Mouse (Mus musculus) c-Kit-positive CD71-positive TER-119-negative erythroid progenitor cells, embryonic 14.5 days (primary cell): ENCODE data around the gene Flywch1.
"Not testable (repeated sequence)": the region's sequence is repeated elsewhere in the genome, so short reads cannot be mapped to it uniquely, and the experiment has no call there.

Experiments
- DNase-seq: peaks from one replicate; pipeline ENCODE4 v3.0.0-alpha.2; 2013; ENCODE audit warnings: low read depth

The Flywch1 gene

DNA sequence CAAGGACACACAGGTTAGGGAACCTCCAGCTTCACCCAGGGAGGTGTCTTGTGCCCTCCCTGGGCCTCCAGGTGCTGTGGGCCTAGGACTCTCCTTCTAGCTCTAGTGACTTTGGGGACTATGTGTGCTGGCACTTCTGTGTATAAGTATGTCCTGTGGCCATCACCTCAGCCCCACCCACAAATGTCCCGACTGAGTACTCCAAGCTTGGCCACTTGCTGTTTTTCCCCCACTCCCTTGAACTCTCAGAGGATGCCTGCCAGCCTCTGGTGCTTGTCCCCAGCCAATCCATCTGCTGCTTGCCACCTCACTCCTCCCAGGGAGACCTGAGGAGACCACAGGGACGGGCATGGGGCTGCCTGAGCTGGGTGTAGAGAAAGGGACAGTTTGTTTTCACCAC lies 7.0 kb upstream of the Flywch1 start:
- DNase-seq, result no peak

DNA sequence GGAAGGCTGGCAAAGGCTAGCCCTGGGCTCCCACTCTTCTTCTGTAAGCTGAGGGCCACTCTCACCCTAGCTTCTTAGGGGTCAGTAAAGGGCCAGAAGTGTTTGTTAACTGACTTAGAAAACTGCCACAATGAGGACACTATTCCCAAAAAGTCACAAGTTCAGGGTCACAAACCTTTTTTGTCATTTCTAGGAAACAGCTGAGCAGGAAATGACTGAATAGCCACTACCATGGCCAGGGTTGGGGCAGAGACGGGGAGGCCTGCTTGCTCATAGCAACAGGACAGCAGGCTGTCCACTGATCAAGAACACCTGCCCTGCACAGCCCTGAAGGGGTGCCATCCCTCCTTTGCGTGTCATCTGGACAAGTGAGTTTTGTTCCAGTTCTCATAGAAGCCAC lies 5.7 kb upstream of the Flywch1 start:
- no peak for DNase-seq

DNA sequence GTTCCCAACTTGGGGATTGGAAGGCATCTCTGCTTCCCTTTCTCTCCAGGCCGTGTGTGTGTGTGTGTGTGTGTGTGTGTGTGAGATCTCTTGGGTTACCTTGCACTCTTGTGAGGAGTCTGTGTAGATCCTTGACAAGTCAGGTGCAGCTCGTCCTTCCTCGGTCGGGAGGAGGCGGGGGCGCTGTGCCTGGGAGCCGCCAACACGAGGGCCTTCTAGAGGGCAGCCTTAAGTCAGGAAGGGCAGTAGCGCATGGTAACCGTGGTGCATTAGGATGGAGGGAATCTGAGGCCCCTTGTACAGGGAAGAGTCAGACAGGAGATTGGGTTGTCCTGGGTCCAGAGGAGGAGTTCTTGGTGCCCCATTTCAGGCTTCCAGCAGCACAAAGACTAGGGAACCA lies 4.8 kb upstream of the Flywch1 start:
- DNase-seq, result no peak

DNA sequence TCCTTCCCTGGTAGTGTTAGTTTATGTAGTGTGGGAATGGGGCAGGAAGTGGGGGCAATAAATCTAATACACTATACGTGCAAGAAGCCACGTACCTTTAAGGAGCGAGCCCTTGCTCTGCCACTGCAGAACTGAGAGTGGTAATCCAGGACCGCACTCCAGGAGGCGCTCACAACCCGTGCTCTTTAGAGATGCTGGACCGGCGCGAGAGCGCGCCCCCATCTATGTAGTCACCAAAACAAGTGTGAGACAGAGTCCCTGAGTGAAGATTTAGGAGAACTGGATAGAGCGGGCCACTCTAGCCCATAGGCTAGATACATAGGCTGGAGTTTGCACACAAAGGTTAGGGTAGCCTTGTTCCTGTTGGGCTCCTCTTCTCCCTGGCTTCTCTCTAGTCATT lies 2.7 kb upstream of the Flywch1 start:
- no peak for DNase-seq

DNA sequence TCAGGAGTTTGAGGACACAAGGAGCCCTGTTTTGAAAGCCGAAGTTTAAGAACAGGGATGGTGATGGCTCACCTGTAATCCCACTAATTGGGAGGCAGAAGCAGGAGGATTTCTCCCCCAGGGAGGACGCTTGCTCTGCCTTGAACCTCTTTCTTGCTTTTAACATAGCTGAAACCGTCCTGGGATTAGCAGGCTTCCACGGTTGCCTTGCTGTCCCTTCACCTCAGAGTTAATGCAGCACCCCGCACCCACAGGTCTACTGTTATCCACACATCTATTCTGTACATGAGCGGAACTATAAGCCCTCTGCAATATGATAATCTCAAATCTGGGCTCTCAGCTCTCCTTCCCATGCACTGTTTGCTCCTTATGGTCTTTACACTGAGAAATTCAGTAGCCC lies 2.3 kb upstream of the Flywch1 start:
- no peak for DNase-seq

DNA sequence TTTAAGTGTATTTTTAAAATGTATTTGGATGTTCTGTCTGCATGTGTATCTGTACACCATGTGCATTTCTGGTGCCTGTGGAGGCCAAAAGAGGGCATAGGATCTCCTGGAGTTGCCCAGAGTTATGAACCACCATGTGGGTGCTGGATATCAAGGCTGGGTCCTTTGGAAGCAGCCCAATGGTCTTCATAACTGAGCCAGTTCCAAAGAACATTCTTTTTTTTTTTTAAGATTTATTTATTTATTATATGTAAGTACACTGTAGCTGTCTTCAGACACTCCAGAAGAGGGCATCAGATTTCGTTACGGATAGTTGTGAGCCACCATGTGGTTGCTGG lies 786 bp upstream of the Flywch1 start:
- not testable (repeated sequence) for DNase-seq

DNA sequence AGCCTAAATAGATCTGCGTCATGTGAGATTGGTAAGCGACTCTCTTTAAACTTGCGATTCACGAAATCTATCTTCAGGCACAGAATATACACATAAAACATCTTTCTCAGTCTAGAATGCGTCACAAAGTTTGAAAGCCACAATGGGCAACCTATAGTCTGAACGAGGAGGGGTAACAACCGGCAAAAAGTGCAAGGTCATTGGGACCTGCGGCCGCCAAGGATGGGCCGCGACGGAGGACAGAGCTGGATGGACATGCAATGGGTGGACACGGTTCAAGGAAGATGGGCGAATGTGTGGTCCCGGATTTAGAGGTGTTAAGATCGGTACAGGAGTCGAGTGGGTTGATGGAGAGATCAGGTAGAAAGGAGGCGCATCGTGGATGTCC lies 512 bp downstream of the Flywch1 start:
- no peak for DNase-seq

DNA sequence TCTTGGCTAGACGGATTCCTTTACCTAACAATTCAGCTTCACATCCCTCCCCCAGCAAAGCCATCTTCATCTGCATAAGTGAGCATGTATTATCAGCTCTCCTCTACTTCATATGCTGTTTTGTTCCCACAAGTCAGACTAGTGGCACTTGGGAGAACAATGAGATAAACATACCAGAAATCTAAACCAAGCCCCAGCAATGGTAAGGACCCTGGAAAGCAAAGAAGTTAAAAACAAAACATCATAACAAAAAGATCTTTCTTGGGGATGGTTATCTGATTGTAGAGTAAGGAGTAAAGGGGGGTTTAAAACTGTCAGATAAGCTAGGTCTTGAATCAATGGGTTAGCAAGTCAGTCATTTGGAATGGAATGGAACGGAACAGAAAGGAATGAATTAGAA lies 909 bp downstream of the Flywch1 start:
- DNase-seq, result no peak

DNA sequence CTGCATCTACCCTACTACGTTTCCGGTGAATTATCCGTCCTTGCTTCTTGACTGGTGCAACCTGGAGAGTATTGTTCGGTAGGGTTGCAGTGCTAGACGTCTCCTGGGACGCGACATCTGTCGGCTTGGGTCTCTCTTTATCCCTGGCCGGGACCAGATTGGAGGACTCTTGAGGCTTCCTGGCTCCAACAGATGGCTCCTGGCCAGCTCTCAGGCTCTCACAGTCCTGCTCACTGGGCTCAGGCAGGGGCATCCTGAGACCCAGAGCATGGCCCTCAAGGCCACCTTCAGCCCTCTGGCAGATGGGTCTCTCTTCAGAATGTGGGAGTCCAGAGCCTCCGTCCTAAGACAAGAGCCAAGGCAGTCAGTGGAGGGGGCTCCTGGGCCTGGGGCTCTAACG lies 8.4 kb downstream of the Flywch1 start:
- DNase-seq, result no peak

DNA sequence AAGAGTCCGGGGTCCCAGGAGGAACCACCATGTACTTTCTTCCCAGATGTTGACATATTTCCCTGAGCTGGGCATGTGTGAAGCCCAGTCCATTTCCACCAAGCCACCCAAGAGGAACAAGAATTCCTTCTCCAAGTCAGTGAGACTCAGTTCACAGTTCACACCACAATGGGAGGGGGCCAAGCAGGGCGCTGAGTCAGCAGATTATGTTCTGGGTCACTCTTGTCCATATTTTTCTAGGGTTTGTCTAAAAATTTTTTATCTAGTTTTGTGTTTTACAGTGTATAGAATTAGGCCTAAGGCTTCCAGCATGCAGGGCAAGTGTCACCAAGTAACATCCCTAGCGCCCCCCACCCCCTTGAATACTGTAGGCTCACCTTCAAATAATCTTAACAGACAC lies 10.2 kb downstream of the Flywch1 start:
- no peak for DNase-seq

DNA sequence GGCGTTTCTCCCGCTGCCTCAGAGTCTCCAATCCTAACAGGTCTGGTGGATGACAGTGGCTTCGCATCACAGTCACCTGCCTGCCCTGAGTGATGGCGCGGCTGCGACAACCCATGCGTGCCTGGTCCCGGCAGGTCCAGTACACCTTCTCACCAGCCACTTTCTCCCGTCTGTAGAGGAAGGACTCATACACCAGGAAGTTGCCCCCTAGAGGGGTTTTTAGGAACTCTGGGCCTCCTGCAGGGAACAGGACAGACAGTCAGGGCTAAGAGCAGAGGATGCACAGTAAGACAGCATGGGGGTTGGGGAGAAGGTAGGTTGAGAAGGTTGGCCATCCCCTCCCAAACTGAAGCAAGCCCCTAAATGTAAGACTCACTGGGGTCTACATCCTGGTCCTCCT lies 11.2 kb downstream of the Flywch1 start:
- no peak for DNase-seq

DNA sequence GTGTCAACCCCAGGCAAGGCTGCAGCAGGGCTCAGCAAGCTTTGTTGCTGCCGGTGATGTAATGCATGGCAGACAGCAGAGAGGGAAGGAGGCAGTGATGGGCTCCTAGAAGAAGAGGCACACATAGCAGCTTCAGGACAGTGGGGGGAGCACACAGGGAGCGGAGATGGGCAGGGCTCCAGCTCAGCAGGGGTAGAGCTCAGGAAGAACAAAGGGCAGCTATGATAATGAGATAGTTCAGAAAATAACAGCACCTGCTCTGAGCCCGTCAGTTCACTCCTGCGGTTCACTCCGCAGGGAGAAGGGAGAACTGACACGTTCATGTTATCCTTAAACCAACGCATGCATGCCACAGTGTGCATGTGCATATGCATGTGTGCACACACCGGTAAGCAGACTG lies 12.6 kb downstream of the Flywch1 start:
- DNase-seq, result no peak

DNA sequence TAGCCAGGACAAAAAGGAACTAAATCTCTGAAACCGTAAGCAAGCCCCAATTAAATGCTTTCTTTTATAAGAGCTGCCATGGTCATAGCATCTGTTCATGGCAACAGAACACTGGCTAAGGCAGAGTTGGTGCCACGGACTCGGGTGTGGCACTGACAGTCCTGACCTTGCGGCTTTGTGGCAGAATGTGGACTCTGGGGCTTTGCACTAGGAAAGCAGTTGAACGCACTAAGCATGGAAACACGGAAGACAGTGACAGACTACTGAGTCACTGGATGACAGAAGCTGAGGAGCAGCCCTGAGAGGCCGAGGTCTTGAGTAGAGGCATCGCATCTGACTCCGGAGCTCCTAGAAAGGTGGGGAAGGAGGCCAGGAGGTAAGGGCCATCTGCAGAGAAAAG lies 13.8 kb downstream of the Flywch1 start:
- no peak for DNase-seq

DNA sequence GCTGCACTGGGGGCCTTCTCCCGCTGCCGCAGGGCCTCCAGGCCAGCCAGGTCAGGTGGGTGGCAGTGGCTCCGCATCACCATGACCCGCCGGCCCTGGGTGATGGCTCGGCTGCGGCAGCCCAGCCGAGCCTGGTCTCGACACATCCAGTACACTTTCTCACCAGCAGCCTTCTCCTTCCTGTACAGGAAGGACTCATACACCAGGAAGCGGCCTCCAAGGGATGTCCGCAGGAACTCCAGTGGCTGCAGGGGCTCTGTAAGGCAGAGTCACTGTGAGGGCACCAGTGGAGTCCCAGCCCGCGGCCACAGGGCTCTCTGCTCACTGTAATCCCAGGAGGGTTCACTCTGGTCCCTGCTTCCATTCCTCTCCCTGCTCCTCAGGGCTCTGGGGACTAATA lies 15.7 kb downstream of the Flywch1 start:
- no peak for DNase-seq

DNA sequence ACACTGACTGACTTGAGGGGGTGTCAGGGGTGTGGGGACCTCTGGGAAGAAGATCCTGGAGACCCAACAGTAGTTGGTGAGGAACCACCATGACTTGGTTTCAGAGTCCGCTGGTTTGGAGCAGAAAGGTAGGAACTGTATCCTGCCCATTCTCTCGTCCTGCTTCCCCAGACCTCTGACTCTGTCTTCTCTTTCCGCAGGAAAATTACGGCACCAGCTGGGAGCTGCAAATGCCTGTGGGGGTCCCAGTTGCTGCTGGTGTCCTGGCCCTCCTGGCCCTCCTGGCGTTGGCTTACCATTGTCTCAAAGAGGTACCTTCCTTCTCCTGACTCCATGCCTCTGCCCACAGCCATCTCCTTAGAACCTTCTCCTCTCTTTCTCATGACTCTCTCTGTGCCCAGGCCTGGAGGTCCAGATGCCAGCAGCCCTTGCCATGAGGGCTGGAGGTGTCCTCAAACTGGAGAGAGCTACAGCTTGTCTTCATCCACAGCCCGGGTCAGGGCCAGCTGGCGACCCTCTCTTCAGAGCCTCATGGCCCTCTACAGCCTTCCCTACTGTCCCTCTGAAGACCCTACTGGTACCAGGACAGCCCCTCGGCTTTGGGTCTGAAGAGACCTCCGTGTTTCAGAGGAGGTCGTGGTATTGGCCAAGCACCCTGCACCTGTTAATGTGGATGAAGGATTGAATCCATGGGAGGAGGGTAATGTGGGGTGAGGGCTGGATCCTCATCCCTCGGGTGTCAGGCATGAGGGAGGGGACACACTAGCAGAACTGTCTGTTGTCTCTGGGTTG lies 21.8 kb downstream of the Flywch1 start:
- no peak for DNase-seq

DNA sequence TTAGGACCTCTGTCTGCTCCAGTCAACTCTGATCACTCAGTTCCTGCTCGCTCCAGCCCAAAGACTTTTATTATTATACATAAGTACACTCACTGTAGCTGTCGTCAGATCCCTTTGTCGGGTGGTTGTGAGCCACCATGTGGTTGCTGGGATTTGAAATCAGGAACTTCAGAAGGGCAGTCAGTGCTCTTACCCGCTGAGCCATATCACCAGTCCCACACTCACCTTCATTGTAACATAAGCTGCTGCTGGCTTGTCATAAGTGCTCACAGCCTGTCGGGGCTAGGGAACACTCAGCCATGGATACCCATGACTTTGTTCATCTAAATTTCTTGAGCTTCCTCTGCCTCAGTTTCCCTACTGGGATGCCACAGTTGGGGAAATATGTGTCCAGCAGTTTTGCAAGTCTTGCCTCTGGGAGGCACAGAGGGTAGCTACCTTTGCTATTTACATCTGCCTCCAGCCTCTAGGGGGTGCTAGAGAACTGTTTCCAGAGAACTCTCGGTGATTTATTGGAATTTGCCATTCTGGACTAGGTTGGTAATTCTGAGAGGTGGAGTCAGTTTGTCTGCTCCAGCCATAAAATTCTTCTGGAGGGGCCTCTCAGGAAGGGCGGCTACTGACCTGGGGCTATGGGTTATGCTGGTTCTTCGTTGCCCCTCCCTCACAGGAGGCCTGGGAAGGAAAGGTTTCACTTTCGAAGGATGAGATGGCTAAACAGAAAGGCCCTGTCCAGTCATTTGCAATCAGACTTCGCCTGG lies 22.6 kb downstream of the Flywch1 start:
- peak; percentile 85 for DNase-seq

DNA sequence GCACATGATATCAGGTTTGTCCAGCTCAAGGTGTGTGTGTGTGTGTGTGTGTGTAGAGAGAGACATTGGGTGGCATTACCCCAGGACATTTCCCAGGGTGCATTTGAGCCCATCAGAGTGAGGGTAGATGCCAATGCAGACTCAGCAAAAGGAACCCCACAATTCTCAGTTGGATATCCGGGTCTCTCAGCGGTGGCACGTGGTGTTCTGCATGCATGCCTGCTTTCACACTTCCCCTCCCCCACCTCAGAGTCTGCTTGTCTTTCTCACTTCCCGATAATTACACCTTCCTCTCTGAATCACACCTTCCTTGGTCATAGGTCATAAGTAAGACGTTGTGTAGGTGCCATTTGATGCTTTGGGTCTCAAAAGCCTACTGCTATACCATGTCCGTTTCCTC lies 23.4 kb downstream of the Flywch1 start:
- no peak for DNase-seq

DNA sequence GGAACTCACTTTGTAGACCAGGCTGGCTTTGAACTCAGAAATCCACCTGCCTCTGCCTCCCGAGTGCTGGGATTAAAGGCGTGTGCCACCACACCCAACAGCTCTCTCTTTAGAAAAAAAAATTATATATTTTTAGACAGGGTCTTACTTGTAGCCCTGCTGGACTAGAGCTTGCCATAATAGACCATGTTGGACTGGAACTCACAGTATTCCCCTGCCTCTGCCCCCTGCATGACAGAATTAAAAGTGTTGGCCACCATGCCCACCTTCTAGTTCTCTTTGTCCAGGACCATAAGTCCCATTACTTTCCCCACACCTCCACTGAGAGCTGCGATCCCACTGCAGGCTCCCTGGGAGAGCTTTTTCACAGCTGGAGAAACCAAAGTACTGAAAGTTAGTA lies 23.9 kb downstream of the Flywch1 start:
- DNase-seq, result no peak

DNA sequence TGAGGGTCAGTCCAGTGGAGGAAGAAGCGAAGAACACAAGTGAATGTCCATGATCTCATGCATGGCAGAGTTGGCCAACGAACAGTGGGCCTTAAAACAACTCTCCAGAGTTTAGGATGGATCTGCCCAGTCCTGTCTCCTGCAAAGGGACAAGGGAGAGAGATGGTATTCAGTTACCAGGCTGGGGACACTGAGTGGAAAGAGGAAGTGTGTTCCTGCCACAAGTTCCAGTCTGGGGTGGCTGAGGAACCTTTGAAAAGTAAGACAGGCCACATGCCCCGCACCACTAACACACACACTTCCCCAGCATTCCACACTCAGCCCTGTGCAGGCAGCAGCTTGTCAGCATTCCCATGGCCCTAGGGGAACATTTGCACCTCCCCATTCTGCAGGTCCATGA lies 24.6 kb downstream of the Flywch1 start:
- no peak for DNase-seq

DNA sequence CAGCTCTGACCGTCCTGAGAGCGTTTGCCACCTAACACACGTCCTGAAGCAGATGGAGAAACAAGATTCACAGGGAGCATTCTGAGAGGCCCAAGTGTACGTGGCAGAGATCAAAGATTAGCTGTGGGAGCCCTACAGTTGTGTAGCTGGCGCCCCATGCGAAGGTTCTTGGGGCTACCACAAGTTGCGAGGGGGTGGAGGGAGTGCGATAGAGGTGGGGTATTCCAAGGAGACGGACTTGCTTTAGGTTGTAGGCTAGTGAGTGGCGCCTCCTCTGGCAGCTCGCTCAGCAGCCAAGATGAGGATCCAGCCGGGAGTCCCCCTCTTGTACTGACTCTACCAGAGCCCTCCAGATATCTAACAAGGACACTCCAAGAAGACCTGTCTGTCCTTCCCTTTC lies 25.1 kb downstream of the Flywch1 start:
- no peak for DNase-seq

DNA sequence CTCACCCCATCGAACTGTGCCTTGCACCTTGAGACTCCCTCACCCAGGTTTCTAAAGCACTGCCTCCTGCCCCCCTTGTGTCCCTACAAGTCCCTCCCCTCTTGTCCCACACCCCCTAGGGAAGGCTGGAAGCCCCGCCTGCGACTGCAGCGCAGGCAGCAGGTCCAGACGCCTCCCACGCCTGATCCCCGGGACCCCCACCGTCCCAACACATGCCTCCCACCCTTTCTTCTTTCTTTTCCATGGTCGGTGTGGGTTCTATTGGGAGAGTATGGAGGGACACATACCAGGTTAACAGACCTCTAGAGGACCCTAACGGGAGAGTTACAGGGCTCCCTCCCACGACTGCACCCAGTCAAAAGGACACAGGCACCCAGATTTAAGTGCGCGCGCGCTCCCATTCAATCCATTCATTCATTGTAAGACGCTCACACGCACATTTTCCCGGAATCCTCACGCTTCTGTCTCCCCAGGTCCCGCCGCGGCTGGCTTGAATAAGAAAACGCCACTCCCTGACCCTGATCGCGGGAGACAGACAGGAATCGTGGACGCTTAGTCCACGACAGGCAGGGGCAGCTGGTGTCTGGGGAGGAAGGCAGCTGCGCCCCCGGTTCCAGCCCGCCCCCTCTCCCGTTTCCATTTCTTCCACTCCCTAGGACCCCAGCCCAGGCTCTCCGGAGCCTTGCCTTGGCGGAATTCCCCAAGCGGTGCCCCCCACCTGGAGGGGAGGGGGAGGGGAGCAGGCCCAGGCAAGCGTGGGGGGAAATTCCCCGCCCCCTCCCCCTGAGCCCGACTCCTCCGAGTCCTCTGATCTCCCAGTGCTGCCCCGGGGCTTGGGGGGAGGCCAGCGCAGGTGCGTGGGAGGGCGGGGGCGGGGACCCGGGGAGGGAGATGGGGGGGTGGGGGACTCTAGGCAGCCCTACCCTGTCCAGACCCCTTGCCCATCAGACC lies 25.8 kb downstream of the Flywch1 start, which contains the start of gene Kremen2:
Gene Kremen2 (minus strand): TSS at position 533 of the 951 bp plus-strand sequence.
- DNase-seq, result no peak

DNA sequence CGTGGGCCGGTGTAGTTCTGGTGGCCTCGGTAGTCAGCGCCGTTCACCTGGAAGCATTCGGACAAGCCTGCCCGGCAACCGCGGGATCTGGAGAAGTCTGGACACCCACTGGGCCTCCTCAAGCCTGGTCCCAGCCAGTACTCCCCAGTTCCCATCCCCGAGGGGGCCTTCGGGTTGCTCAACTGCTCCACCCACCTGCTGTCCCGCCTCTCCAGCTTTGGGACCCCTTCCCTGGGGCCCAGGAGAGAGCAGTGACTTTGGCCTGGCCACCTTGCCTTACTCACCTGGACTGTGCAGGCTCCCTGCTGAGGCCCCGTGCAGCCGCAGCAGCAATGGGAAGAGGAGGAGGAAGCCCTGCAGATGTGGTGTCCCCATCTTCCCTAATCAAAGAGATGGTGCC lies 26.8 kb downstream of the Flywch1 start:
- DNase-seq, result no peak

DNA sequence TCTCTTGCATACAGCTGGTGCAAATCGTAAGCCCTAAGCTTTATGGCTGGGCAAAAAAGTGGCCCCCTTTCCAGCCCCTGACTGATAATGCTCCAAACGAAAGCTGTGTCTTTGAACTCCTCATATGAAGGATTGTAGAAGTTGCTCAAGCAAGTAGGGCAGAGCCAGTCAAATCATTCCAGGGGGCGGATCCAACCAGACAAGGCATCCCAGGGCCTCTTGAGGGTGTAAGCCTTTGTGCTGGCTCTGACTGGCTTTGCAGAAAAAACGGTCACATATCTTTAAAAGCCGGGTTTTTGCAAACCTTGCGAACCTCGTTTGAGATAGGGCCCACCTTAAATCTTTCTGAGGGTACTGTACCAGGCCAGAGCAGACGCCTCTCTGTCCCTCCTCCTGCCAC lies 27.3 kb downstream of the Flywch1 start:
- DNase-seq, result no peak
